Mouse (Mus musculus) MEL (cell line): ENCODE measurements around the gene Glyctk. TPM values are rescaled to one million over a fixed set of nuclear protein-coding genes. Genes with fewer than 3 reads are reported as not detected.
A peak's percentile ranks its signal among the peaks of the same experiment; 100 is the strongest.

Experiments used
- DNase-seq: peaks from one replicate; pipeline ENCODE4 v3.0.0; 2011; ENCODE audit warnings: low read depth, low spot score
- H3K27ac ChIP-seq: 2 replicates; pipeline ENCODE4 v1.5.1; 2012; ENCODE audit warnings: low read depth, mild to moderate bottlenecking, control low read depth, low read length, moderate library complexity; ENCODE audit not compliant: control insufficient read depth
- H3K27me3 ChIP-seq, 2 experiments: fragments of 150-350 bp in 1 of 2; sonication (generic) in 1 of 2; 2 replicates each; pipeline ENCODE4 v1.6.1; 2012; ENCODE audit warnings: low read length in 2 of 2, mild to moderate bottlenecking in 2 of 2, improper control_type of control experiment in 1 of 2, moderate library complexity in 1 of 2; ENCODE audit not compliant: insufficient read depth in 2 of 2, control insufficient read depth in 1 of 2
- H3K36me3 ChIP-seq, 2 experiments: 2 replicates each; pipeline ENCODE4 v1.6.1; 2012 to 2014; ENCODE audit warnings: low read length in 2 of 2, improper control_type of control experiment in 1 of 2, inconsistent platforms in 1 of 2, mild to moderate bottlenecking in 1 of 2; ENCODE audit not compliant: insufficient read depth in 2 of 2, control insufficient read depth in 1 of 2
- H3K4me1 ChIP-seq, 2 experiments: fragments of 150-350 bp in 1 of 2; sonication (generic) in 1 of 2; 2 replicates each; pipeline ENCODE4 v1.6.1; 2012; ENCODE audit warnings: low read length in 2 of 2, improper control_type of control experiment in 1 of 2, mild to moderate bottlenecking in 1 of 2; ENCODE audit not compliant: insufficient read depth in 2 of 2, control insufficient read depth in 1 of 2
- H3K4me3 ChIP-seq, 2 experiments: fragments of 150-350 bp in 1 of 2; sonication (generic) in 1 of 2; 2 replicates each; pipeline ENCODE4 v1.5.1; 2012; ENCODE audit warnings: low read depth in 2 of 2, low read length in 2 of 2, mild to moderate bottlenecking in 2 of 2, moderate library complexity in 2 of 2, control low read depth in 1 of 2, improper control_type of control experiment in 1 of 2; ENCODE audit not compliant: control insufficient read depth in 1 of 2, insufficient read depth in 1 of 2
- H3K79me2 ChIP-seq: 2 replicates; pipeline ENCODE4 v1.6.1; 2012; ENCODE audit warnings: mild to moderate bottlenecking, low read length, moderate library complexity; ENCODE audit not compliant: control insufficient read depth, poor library complexity, insufficient read depth
- H3K9ac ChIP-seq: 2 replicates; pipeline ENCODE4 v1.6.1; 2012; ENCODE audit warnings: low read depth, mild to moderate bottlenecking, control low read depth, low read length, moderate library complexity; ENCODE audit not compliant: control insufficient read depth, poor library complexity, severe bottlenecking
- H3K9me3 ChIP-seq: fragments of 150-350 bp; sonication (generic); replicated peaks from 2 replicates; pipeline ENCODE4 v1.6.1; 2012; ENCODE audit warnings: mild to moderate bottlenecking, low read length, improper control_type of control experiment, moderate library complexity; ENCODE audit not compliant: insufficient read depth
- BHLHE40 ChIP-seq: IDR thresholded peaks from 2 replicates; pipeline ENCODE4 v1.6.1; 2012; ENCODE audit warnings: low read depth, mild to moderate bottlenecking, inconsistent platforms, low read length, improper control_type of control experiment, borderline replicate concordance
- CTCF ChIP-seq, 3 experiments: IDR thresholded peaks in 2 of 3; conservative IDR thresholded peaks in 1 of 3; 2 replicates each; pipeline ENCODE4 v1.5.1; 2011 to 2012; ENCODE audit warnings: low read length in 3 of 3, low read depth in 2 of 3, mild to moderate bottlenecking in 2 of 3, improper control_type of control experiment in 1 of 3, inconsistent platforms in 1 of 3, mixed read lengths in 1 of 3, moderate library complexity in 1 of 3; ENCODE audit not compliant: control insufficient read depth in 1 of 3, insufficient read depth in 1 of 3, poor library complexity in 1 of 3, severe bottlenecking in 1 of 3
- E2F4 ChIP-seq: IDR thresholded peaks from 2 replicates; pipeline ENCODE4 v1.6.1; 2011; ENCODE audit warnings: low read depth, low read length, improper control_type of control experiment, borderline replicate concordance
- ELF1 ChIP-seq: IDR thresholded peaks from 2 replicates; pipeline ENCODE4 v1.6.1; 2014; ENCODE audit warnings: low read depth, mild to moderate bottlenecking, inconsistent platforms, low read length, improper control_type of control experiment, moderate library complexity
- EP300 ChIP-seq, 2 experiments: IDR thresholded peaks; 2 replicates each; pipeline ENCODE4 v1.6.1; 2011; ENCODE audit warnings: improper control_type of control experiment in 2 of 2, low read length in 2 of 2, low read depth in 1 of 2, mild to moderate bottlenecking in 1 of 2
- ETS1 ChIP-seq: IDR thresholded peaks from 2 replicates; pipeline ENCODE4 v1.6.1; 2012; ENCODE audit warnings: low read depth, mild to moderate bottlenecking, inconsistent platforms, low read length, improper control_type of control experiment, moderate library complexity
- GABPA ChIP-seq: IDR thresholded peaks from 2 replicates; pipeline ENCODE4 v1.6.1; 2012; ENCODE audit warnings: low read depth, mild to moderate bottlenecking, inconsistent platforms, low read length, improper control_type of control experiment, moderate library complexity
- GATA1 ChIP-seq: IDR thresholded peaks from 2 replicates; pipeline ENCODE4 v1.6.1; 2011; ENCODE audit warnings: low read depth, low read length, improper control_type of control experiment
- HCFC1 ChIP-seq: IDR thresholded peaks from 2 replicates; pipeline ENCODE4 v1.6.1; 2012; ENCODE audit warnings: low read depth, mild to moderate bottlenecking, inconsistent platforms, low read length, improper control_type of control experiment, moderate library complexity
- KAT2A ChIP-seq: conservative IDR thresholded peaks from 2 replicates; pipeline ENCODE4 v1.6.1; 2012; ENCODE audit warnings: low read depth, low read length, improper control_type of control experiment, inconsistent platforms
- MAX ChIP-seq: IDR thresholded peaks from 2 replicates; pipeline ENCODE4 v1.6.1; 2011; ENCODE audit warnings: low read length, improper control_type of control experiment
- MXI1 ChIP-seq: IDR thresholded peaks from 2 replicates; pipeline ENCODE4 v1.6.1; 2011; ENCODE audit warnings: mild to moderate bottlenecking, low read depth, low read length, improper control_type of control experiment
- MYC ChIP-seq: IDR thresholded peaks from 2 replicates; pipeline ENCODE4 v1.6.1; 2011; ENCODE audit warnings: low read depth, mild to moderate bottlenecking, low read length, improper control_type of control experiment, moderate library complexity
- NRF1 ChIP-seq: IDR thresholded peaks from 2 replicates; pipeline ENCODE4 v1.6.1; 2014; ENCODE audit warnings: low read depth, mild to moderate bottlenecking, inconsistent platforms, low read length, improper control_type of control experiment, moderate library complexity; ENCODE audit not compliant: poor library complexity, insufficient read depth, severe bottlenecking
- POLR2A ChIP-seq, 2 experiments: IDR thresholded peaks; 2 replicates each; pipeline ENCODE4 v1.6.1; 2011 to 2012; ENCODE audit warnings: low read length in 2 of 2, mild to moderate bottlenecking in 2 of 2, control low read depth in 1 of 2, improper control_type of control experiment in 1 of 2, low read depth in 1 of 2, moderate library complexity in 1 of 2; ENCODE audit not compliant: control insufficient read depth in 1 of 2, insufficient read depth in 1 of 2, poor library complexity in 1 of 2
- POLR2AphosphoS2 ChIP-seq: IDR thresholded peaks from 2 replicates; pipeline ENCODE4 v1.6.1; 2011; ENCODE audit warnings: low read length, improper control_type of control experiment
- POLR2AphosphoS5 ChIP-seq: IDR thresholded peaks from 2 replicates; pipeline ENCODE4 v1.6.1; 2012; ENCODE audit warnings: low read depth, borderline replicate concordance, mild to moderate bottlenecking, inconsistent platforms, low read length, moderate library complexity, mixed read lengths
- RAD21 ChIP-seq: IDR thresholded peaks from 2 replicates; pipeline ENCODE4 v1.6.1; 2011; ENCODE audit warnings: mild to moderate bottlenecking, low read depth, low read length, improper control_type of control experiment
- RCOR1 ChIP-seq: IDR thresholded peaks from 2 replicates; pipeline ENCODE4 v1.6.1; 2012; ENCODE audit warnings: low read depth, mild to moderate bottlenecking, inconsistent platforms, low read length, improper control_type of control experiment
- SIN3A ChIP-seq: IDR thresholded peaks from 2 replicates; pipeline ENCODE4 v1.6.1; 2012; ENCODE audit warnings: low read length, improper control_type of control experiment, inconsistent platforms
- SMC3 ChIP-seq: IDR thresholded peaks from 2 replicates; pipeline ENCODE4 v1.6.1; 2011; ENCODE audit warnings: low read depth, low read length, improper control_type of control experiment
- TAL1 ChIP-seq: IDR thresholded peaks from 2 replicates; pipeline ENCODE4 v1.6.1; 2012; ENCODE audit warnings: mild to moderate bottlenecking, inconsistent platforms, low read length, moderate library complexity, mixed read lengths
- TBP ChIP-seq: IDR thresholded peaks from 2 replicates; pipeline ENCODE4 v1.8.0; 2011; ENCODE audit warnings: low read depth, low read length, improper control_type of control experiment
- TCF12 ChIP-seq: IDR thresholded peaks from 2 replicates; pipeline ENCODE4 v1.6.1; 2014; ENCODE audit warnings: low read depth, mild to moderate bottlenecking, inconsistent platforms, low read length, improper control_type of control experiment, moderate library complexity
- USF1 ChIP-seq: IDR thresholded peaks from 2 replicates; pipeline ENCODE4 v1.6.1; 2014; ENCODE audit warnings: low read depth, mild to moderate bottlenecking, inconsistent platforms, low read length, improper control_type of control experiment, moderate library complexity
- USF2 ChIP-seq, 2 experiments: IDR thresholded peaks; 2 replicates each; pipeline ENCODE4 v1.6.1; 2011 to 2012; ENCODE audit warnings: improper control_type of control experiment in 2 of 2, low read length in 2 of 2, borderline replicate concordance in 1 of 2, inconsistent platforms in 1 of 2, low read depth in 1 of 2, mild to moderate bottlenecking in 1 of 2; ENCODE audit not compliant: insufficient read depth in 1 of 2
- ZC3H11A ChIP-seq: IDR thresholded peaks from 2 replicates; pipeline ENCODE4 v1.6.1; 2012; ENCODE audit warnings: low read depth, mild to moderate bottlenecking, inconsistent platforms, low read length, improper control_type of control experiment
- ZKSCAN1 ChIP-seq: IDR thresholded peaks from 2 replicates; pipeline ENCODE4 v1.6.1; 2012; ENCODE audit warnings: low read depth, mild to moderate bottlenecking, inconsistent platforms, low read length, improper control_type of control experiment, moderate library complexity
- ZMIZ1 ChIP-seq: IDR thresholded peaks from 2 replicates; pipeline ENCODE4 v1.6.1; 2012; ENCODE audit warnings: low read depth, mild to moderate bottlenecking, inconsistent platforms, low read length, improper control_type of control experiment, moderate library complexity
- ZNF384 ChIP-seq: IDR thresholded peaks from 2 replicates; pipeline ENCODE4 v1.6.1; 2012; ENCODE audit warnings: low read depth, mild to moderate bottlenecking, inconsistent platforms, low read length, improper control_type of control experiment
- polyA plus RNA-seq, 2 experiments: library from polyadenylated mRNA; stranded (reverse) in 1 of 2; unstranded in 1 of 2; fragments of >175 nt in 1 of 2; fragments of >200 nt in 1 of 2; gene quantifications; 2 replicates each; pipeline versions ENCODE4 v1.2.1 to v1.2.4; 2012; ENCODE audit warnings: low replicate concordance in 2 of 2, low read depth in 1 of 2; ENCODE audit not compliant: insufficient read length in 2 of 2, insufficient read depth in 1 of 2, missing spikeins in 1 of 2
- total RNA-seq: library from RNA; depleted of rRNA; stranded (reverse); fragments of 300-350 nt; gene quantifications from 2 replicates; pipeline ENCODE4 v1.2.3, GENCODE M21; 2012

Gene Glyctk
- total and polyA plus RNA-seq, 3 experiments = 3.1 to 3.3 TPM; not detected in 1

DNA sequence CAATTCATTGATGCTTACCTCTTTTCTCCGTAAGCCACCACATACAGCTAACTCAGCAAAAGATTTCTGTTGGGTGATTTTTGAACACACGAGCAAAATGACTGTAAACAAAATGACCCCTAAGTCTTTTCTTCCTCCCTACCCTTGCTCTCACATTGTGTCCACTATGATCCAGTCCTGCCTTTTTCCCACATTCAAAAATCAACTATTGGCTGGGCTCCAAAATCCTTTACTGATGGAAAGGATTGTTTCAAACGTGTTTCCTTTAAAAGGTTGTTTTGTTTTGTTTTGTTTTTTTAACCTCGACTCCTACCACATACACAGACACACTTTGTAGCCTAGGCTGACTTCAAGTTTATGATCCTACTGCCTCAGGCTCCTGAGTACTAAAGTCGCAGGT lies 2.5 kb upstream of the Glyctk start:
- peak overlapping the region; percentile 73 to 77 for H3K4me3 ChIP-seq
- H3K79me2 ChIP-seq = no peaks in the 10 kb centered on the region; the same call in 1 of the 2 replicates
- H3K36me3 ChIP-seq = peaks cover 0 to 2% of the 10 kb centered on the region in 2 experiments; a peak in 1 of 4 replicates
- H3K27me3 ChIP-seq = no peaks in the 10 kb centered on the region
- no peak for DNase-seq
- peak overlapping the region; percentile 75 for H3K27ac ChIP-seq
- TF ChIP-seq TAL1 (no peak), SMC3 (no peak), GATA1 (no peak), POLR2AphosphoS2 (no peak), ZMIZ1 (no peak; the same call in 1 of the 2 replicates), ZKSCAN1 (no peak), POLR2A (IDR thresholded peaks at IDR 0.05; ENCODE audit: control insufficient read depth in 1 of 2, insufficient read depth in 1 of 2, low read depth in 1 of 2, low read length in 2 of 2, poor library complexity in 1 of 2) (no peak), ELF1 (no peak), USF1 (no peak), NRF1 (no peak), TBP (no peak), SIN3A (no peak), USF2 (IDR thresholded peaks at IDR 0.05; ENCODE audit: borderline replicate concordance in 1 of 2, insufficient read depth in 1 of 2, low read depth in 1 of 2, low read length in 2 of 2) (no peak), KAT2A (no peak), TCF12 (no peak), POLR2AphosphoS5 (no peak), GABPA (no peak), BHLHE40 (no peak), MYC (no peak), E2F4 (no peak)
- TF ChIP-seq, all 39 proteins: peak for 0
- Histone ChIP-seq H3K4me1 (peaks cover 2 to 6% of the 10 kb centered on the region in 2 experiments; a peak in 3 of 4 replicates), H3K9ac (peak overlapping the region; percentile 73), H3K9me3 (no peaks in the 10 kb centered on the region)

DNA sequence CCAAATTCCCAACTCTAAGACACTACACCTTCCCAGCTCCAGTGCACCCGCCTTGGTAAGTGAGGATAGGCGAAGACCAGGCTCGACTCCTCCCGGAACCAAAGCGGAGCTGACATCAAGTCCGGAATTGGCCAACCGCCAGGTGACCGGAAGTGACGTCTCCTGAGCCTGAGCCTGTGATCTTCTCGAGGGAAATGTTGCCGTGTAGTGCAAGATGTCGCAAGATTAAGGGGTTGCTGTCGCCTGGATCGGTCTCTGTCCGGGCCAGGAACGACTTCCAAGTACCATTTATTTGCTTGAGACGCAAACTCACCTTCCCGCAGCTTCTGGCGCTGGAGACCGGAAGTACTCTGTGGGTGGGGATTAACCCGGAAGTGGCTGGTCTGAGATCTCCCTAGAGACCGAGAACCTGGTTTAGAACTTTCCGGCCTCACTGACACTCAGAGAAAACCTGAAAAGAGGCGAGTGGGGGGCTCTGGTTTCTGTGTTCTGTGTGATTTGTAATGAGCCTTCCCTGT lies 1.9 kb upstream of the Glyctk start:
- peaks cover 2 to 6% of the 10 kb centered on the region in 2 experiments; a peak in 3 of 4 replicates for H3K4me1 ChIP-seq
- peak; percentile 85 for DNase-seq
- H3K9ac ChIP-seq = peak overlapping the region; percentile 73
- H3K36me3 ChIP-seq = peaks cover 0 to 2% of the 10 kb centered on the region in 2 experiments; a peak in 1 of 4 replicates
- H3K79me2 ChIP-seq = no peaks in the 10 kb centered on the region; the same call in 1 of the 2 replicates
- no peaks in the 10 kb centered on the region for H3K27me3 ChIP-seq
- peak overlapping the region; percentile 73 to 77 for H3K4me3 ChIP-seq
- H3K9me3 ChIP-seq = no peaks in the 10 kb centered on the region
- peak overlapping the region; percentile 75 for H3K27ac ChIP-seq
- TF ChIP-seq EP300 (IDR thresholded peaks at IDR 0.05; ENCODE audit: low read depth in 1 of 2, low read length in 2 of 2) = 0 out of 4 replicates have a peak, but pooled peaks of 1 of the 2 experiments have one; percentile 3
- no peak for TF ChIP-seq GABPA
- no peak for TF ChIP-seq E2F4
- TF ChIP-seq RAD21 = no peak
- TF ChIP-seq TCF12 = no peak
- no peak for TF ChIP-seq CTCF (IDR thresholded peaks at IDR 0.05 in 2 of 3, conservative IDR thresholded peaks at IDR 0.05 in 1 of 3; ENCODE audit: control insufficient read depth in 1 of 3, insufficient read depth in 1 of 3, low read depth in 2 of 3, low read length in 3 of 3, poor library complexity in 1 of 3, severe bottlenecking in 1 of 3)
- peak; percentile 72; the same call in 1 of the 2 replicates for TF ChIP-seq SIN3A
- TF ChIP-seq MXI1 = no peak
- no peak for TF ChIP-seq TAL1
- TF ChIP-seq ELF1 = peak; percentile 96
- TF ChIP-seq RCOR1 = no peak
- TF ChIP-seq POLR2A (IDR thresholded peaks at IDR 0.05; ENCODE audit: control insufficient read depth in 1 of 2, insufficient read depth in 1 of 2, low read depth in 1 of 2, low read length in 2 of 2, poor library complexity in 1 of 2) = peak in 1 of 2 experiments; percentile 73; a peak in 3 of 4 replicates
- no peak for TF ChIP-seq GATA1
- TF ChIP-seq ZNF384 = no peak
- no peak for TF ChIP-seq ZC3H11A
- TF ChIP-seq MAX = no peak
- peak; percentile 81 for TF ChIP-seq HCFC1
- TF ChIP-seq ETS1 = no peak; the same call in 1 of the 2 replicates
